9 mouse cellular contexts compared by ENCODE assay signal in the genomic region with DNA sequence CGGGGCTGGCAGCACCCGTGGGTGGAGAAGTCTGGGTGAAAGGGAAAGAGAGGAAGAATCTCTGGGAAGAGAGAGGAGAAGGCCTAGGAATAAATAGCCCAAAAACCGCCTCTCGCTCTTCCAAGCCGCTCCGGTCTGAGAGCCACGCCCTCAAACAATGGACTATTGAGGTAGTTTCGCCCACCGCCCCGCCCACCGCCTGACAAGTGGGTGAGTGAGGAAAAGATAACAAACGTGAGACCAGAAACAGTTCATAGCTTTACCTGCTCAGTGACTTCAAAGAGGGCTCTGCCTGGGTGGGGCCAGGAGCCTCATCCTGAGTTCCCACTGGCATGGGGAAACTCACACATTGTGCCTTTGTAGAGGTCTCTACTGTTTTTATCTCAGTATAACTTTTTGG.
DNase-seq lines count a peak whose midpoint lies in the region; ATAC-seq and TF ChIP-seq lines count a peak whose summit lies in the region.
"Had no signal": no experiment of that assay in that cellular context is flagged by ENCODE, and none has a peak within 500 bp of the region (broad histone marks: within the 10 kb centered on the region; RNA-seq: fewer than 3 reads in every experiment).

No protein-coding gene starts in this region.

- H3K36me3 ChIP-seq in testis, adult 2 months (ENCODE audit: control insufficient read depth, insufficient read depth, low read length), result no peaks in the 10 kb centered on the region
- H3K36me3 ChIP-seq in liver, embryonic 13.5 days, result no peaks in the 10 kb centered on the region

- no peaks in the 10 kb centered on the region for H3K9me3 ChIP-seq in liver, embryonic 13.5 days (replicated peaks)

- H3K27me3 ChIP-seq in testis, adult 2 months (ENCODE audit: control insufficient read depth, insufficient read depth, low read length), result peaks cover 2% of the 10 kb centered on the region; the same call in 1 of the 2 replicates
- peaks cover 11% of the 10 kb centered on the region for H3K27me3 ChIP-seq in liver, embryonic 13.5 days

- 0 out of 2 replicates have a peak overlapping the region, but pooled peaks have one; percentile 11 for H3K27ac ChIP-seq in testis, adult 2 months (ENCODE audit: control insufficient read depth, insufficient read depth, low read depth, low read length)
- no peak overlapping the region for H3K27ac ChIP-seq in liver, embryonic 13.5 days
- H3K27ac ChIP-seq: liver, embryonic 14.5 days had no signal

- peak overlapping the region; percentile 86 for H3K4me3 ChIP-seq in testis, adult 2 months (ENCODE audit: control insufficient read depth, low read depth, low read length)
- no peak overlapping the region for H3K4me3 ChIP-seq in liver, embryonic 13.5 days (replicated peaks)

- no peak overlapping the region for H3K9ac ChIP-seq in liver, embryonic 13.5 days
- H3K9ac ChIP-seq: liver, embryonic 14.5 days had no signal

- intact Hi-C loops in left cerebral cortex, postnatal 10 days (cut with DNase I), result loop anchor here (5.0 kb wide), 1 partner anchor 101 kb away; a partner anchor contains a TSS

- DNase-seq in embryo, embryonic 10 days (ENCODE audit: low spot score), result peak; percentile 68
- DNase-seq in embryo, embryonic 9.5 days (ENCODE audit: extremely low spot score), result no peak
- DNase-seq in testis, postnatal 10 days (ENCODE audit: low spot score), result no peak
- DNase-seq in liver, embryonic 13.5 days, result no peak
- DNase-seq in testis, postnatal 14 days (ENCODE audit: low spot score), result peak; percentile 16
- DNase-seq in layer of hippocampus, postnatal 14 days (ENCODE audit: low spot score in 2 of 2), result no peak
- no peak for DNase-seq in left cerebral cortex, postnatal 10 days (ENCODE audit: extremely low spot score in 1 of 2, low spot score in 2 of 2)

- H3K4me1 ChIP-seq in testis, adult 2 months (ENCODE audit: control insufficient read depth, insufficient read depth, low read length), result peaks cover 7% of the 10 kb centered on the region
- H3K4me1 ChIP-seq in liver, embryonic 13.5 days (replicated peaks), result peaks cover 6% of the 10 kb centered on the region

- peak overlapping the region; percentile 32 for H3K4me2 ChIP-seq in liver, embryonic 13.5 days

- 8% methylated on average over 12 of the region's 12 CpGs for WGBS in liver, embryonic 13.5 days (ENCODE audit: insufficient replicate concordance)

- ATAC-seq in liver, embryonic 13.5 days (ENCODE audit: low read depth), result no peak

- TF ChIP-seq POLR2A in testis, adult 2 months (IDR thresholded peaks at IDR 0.05; ENCODE audit: control insufficient read depth, low read depth, low read length), result peak; percentile 33; the same call in 1 of the 2 replicates

- TF ChIP-seq CTCF in testis, adult 2 months (IDR thresholded peaks at IDR 0.05; ENCODE audit: control insufficient read depth, insufficient read depth, insufficient replicate concordance, low read depth, low read length), result no peak

Comparison
In these comparisons a context has a peak if more than half of its experiments do, and no peak if none do; other contexts are left out.
1. DNase-seq: peak in embryo, embryonic 10 days (single experiment) and testis, postnatal 14 days (single experiment); none in embryo, embryonic 9.5 days (single experiment), testis, postnatal 10 days (single experiment), liver, embryonic 13.5 days (single experiment), layer of hippocampus, postnatal 14 days (0 of 2) and left cerebral cortex, postnatal 10 days (0 of 2).